Mouse (Mus musculus) left cerebral cortex, adult 6 months (tissue): ENCODE results near the gene Mgl2. TPM values are rescaled to one million over a fixed set of nuclear protein-coding genes. Genes with fewer than 3 reads are reported as not detected.

ENCODE experiments used
- long read RNA-seq, 2 experiments: library from polyadenylated mRNA; unstranded; transcript quantifications; one replicate each; pipeline ENCODE4 v2.0.0; 2019 to 2020
- polyA plus RNA-seq: library from polyadenylated mRNA; unstranded; fragments of <200 nt; fragmentation: Nextera tagmentation; gene quantifications from 2 replicates; pipeline ENCODE4 v1.2.3, GENCODE M21; 2021

The Mgl2 gene
- 0.83 and 1.4 TPM in 2 replicates for polyA plus RNA-seq
- long read RNA-seq, experiment 1, partial matches to known transcripts, result 1 of 1 reads
- long read RNA-seq, experiment 1, other reads (novel, unspliced or antisense), result 0 of 1 reads
- long read RNA-seq, experiment 2, result 0 reads

DNA sequence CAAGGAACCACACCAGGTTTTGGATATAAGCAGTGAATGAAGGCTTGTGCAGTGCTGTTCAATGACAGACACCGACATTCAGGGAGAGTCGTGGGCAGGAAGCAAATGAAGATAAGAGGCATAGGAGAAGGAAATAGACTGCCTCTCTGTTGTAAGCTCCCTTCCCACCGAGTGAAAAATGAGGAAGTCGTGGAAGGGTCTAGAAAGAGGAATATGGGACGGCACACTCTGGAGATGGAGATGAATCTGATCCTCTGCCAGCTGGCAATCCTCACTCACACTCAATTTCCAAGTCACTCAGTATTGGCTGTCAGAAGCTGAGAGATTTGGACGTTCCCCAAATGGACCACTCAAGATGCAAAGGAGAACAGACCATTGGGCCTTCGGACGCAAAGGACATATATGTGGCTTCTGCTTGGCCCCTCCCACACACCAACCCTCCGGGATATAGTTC lies at the start of gene Mgl2:
Gene Mgl2, plus strand, starts transcription at position 404 of the 454 bp plus-strand sequence.

GRCm38 (mm10) chr11:70091986-70092783 lies 37.9 kb upstream of the Mgl2 start, which contains the start of gene Asgr2:
Asgr2 (plus strand) TSS chr11:70092644.

GRCm38 (mm10) chr11:70155897-70156296 lies 25.8 kb downstream of the Mgl2 start, which contains the start of gene Clec10a:
Clec10a (plus strand) TSS chr11:70156197.

Other genes with a start within 250 kb of the Mgl2 start
- gene Kctd11, start 248.9 kb upstream of the Mgl2 start, polyA plus RNA-seq, result 0.42 and 0.43 TPM in 2 replicates
- not detected in 2 replicates for gene Acap1, start 234.8 kb upstream of the Mgl2 start, polyA plus RNA-seq
- 0.20 and 0.37 TPM in 2 replicates for gene 2810408A11Rik, start 229.3 kb upstream of the Mgl2 start, polyA plus RNA-seq
- gene Neurl4, start 229.3 kb upstream of the Mgl2 start, polyA plus RNA-seq, result 8.7 and 12.8 TPM in 2 replicates
- gene Gps2, start 216.4 kb upstream of the Mgl2 start, polyA plus RNA-seq, result 19.7 and 23.9 TPM in 2 replicates
- gene Eif5a, start 208.4 kb upstream of the Mgl2 start, polyA plus RNA-seq, result 765 and 797 TPM in 2 replicates
- 0.92 TPM in 1 of 2 replicates, not detected in the other for gene Ybx2, start 194.5 kb upstream of the Mgl2 start, polyA plus RNA-seq
- gene Slc2a4, start 182.1 kb upstream of the Mgl2 start, polyA plus RNA-seq, result 0.61 and 0.64 TPM in 2 replicates
- gene Cldn7, start 165.6 kb upstream of the Mgl2 start, polyA plus RNA-seq, result not detected in 2 replicates
- 16.4 and 21.9 TPM in 2 replicates for gene Ctdnep1, start 149.2 kb upstream of the Mgl2 start, polyA plus RNA-seq
- gene Elp5, start 147.8 kb upstream of the Mgl2 start, polyA plus RNA-seq, result 112 and 113 TPM in 2 replicates
- 291 and 457 TPM in 2 replicates for gene Gabarap, start 139.2 kb upstream of the Mgl2 start, polyA plus RNA-seq
- 9.2 and 18.6 TPM in 2 replicates for gene Phf23, start 134.6 kb upstream of the Mgl2 start, polyA plus RNA-seq
- 1.6 and 4.0 TPM in 2 replicates for gene Dvl2, start 129.7 kb upstream of the Mgl2 start, polyA plus RNA-seq
- 40.5 and 55.2 TPM in 2 replicates for gene Acadvl, start 114.9 kb upstream of the Mgl2 start, polyA plus RNA-seq
- 50.8 and 69.9 TPM in 2 replicates for gene Dlg4, start 113.4 kb upstream of the Mgl2 start, polyA plus RNA-seq
- 3.1 and 3.3 TPM in 2 replicates for gene Asgr1, start 76.2 kb upstream of the Mgl2 start, polyA plus RNA-seq
- not detected in 2 replicates for gene Asgr2, start 37.7 kb upstream of the Mgl2 start, polyA plus RNA-seq
- 1.9 and 2.1 TPM in 2 replicates for gene Clec10a, start 25.9 kb downstream of the Mgl2 start, polyA plus RNA-seq
- 5.1 and 9.8 TPM in 2 replicates for gene Slc16a11, start 82.4 kb downstream of the Mgl2 start, polyA plus RNA-seq
- gene Slc16a13, start 90.7 kb downstream of the Mgl2 start, polyA plus RNA-seq, result 1.9 and 2.8 TPM in 2 replicates
- 0.37 and 0.53 TPM in 2 replicates for gene Bcl6b, start 99.5 kb downstream of the Mgl2 start, polyA plus RNA-seq
- gene 0610010K14Rik, start 107.6 kb downstream of the Mgl2 start, polyA plus RNA-seq, result 64.6 and 93.6 TPM in 2 replicates
- gene Gm21988, start 109.5 kb downstream of the Mgl2 start, polyA plus RNA-seq, result 13.1 and 15.1 TPM in 2 replicates
- gene Rnasek, start 109.5 kb downstream of the Mgl2 start, polyA plus RNA-seq, result 793 and 899 TPM in 2 replicates
- gene Alox12, start 125.0 kb downstream of the Mgl2 start, polyA plus RNA-seq, result 0.22 and 0.38 TPM in 2 replicates
- 0.14 and 0.26 TPM in 2 replicates for gene Alox12e, start 192.3 kb downstream of the Mgl2 start, polyA plus RNA-seq
- gene Alox15, start 221.7 kb downstream of the Mgl2 start, polyA plus RNA-seq, result not detected in 2 replicates